Mouse (Mus musculus) olfactory bulb, adult 2 months (tissue): Measurements from ENCODE around the gene Ano6. TPM values are rescaled to one million over a fixed set of nuclear protein-coding genes. Genes with fewer than 3 reads are reported as not detected.
A peak's percentile ranks its signal among the peaks of the same experiment; 100 is the strongest.

Experiments
- H3K27ac ChIP-seq: fragments of 200-500 bp; 2 replicates; pipeline ENCODE4 v1.5.1; 2012; ENCODE audit warnings: low read depth, low read length; ENCODE audit not compliant: insufficient read depth
- H3K4me1 ChIP-seq: fragments of 200-500 bp; 2 replicates; pipeline ENCODE4 v1.6.1; 2012; ENCODE audit warnings: low read length; ENCODE audit not compliant: control insufficient read depth, insufficient read depth
- H3K4me3 ChIP-seq: fragments of 200-500 bp; 2 replicates; pipeline ENCODE4 v1.5.1; 2012; ENCODE audit warnings: mild to moderate bottlenecking, low read depth, low read length, moderate library complexity; ENCODE audit not compliant: insufficient read depth
- CTCF ChIP-seq: fragments of 200-500 bp; IDR thresholded peaks from 2 replicates; pipeline ENCODE4 v1.5.1; 2012; ENCODE audit warnings: low read depth, mild to moderate bottlenecking, low read length, moderate library complexity; ENCODE audit not compliant: insufficient read depth
- POLR2A ChIP-seq: fragments of 200-500 bp; IDR thresholded peaks from 2 replicates; pipeline ENCODE4 v1.6.1; 2012; ENCODE audit warnings: mild to moderate bottlenecking, low read depth, low read length, moderate library complexity; ENCODE audit not compliant: insufficient read depth
- WGBS: fragments of 180-500 bp; shearing (Covaris S2); methylation state at CpG from one replicate; pipeline ENCODE4 v1.1.7; 2018; 5-methylcytosine and 5-hydroxymethylcytosine counted together
- polyA plus RNA-seq: library from polyadenylated mRNA; stranded (reverse); fragments of >200 nt; gene quantifications from 2 replicates; pipeline ENCODE4 v1.2.4, GENCODE M21; 2012; ENCODE audit warnings: low replicate concordance; ENCODE audit not compliant: missing spikeins, insufficient read depth, insufficient read length

Ano6 gene
- polyA plus RNA-seq, 1 experiment = not detected

GRCm38 (mm10) chr15:95925334-95925986, 134.8 kb downstream of the Ano6 start:
- H3K4me3 ChIP-seq = no peak overlapping the region
- H3K27ac ChIP-seq = no peak overlapping the region
- WGBS = 80% methylated on average over 8 of the region's 8 CpGs
- TF ChIP-seq POLR2A = no peak
- H3K4me1 ChIP-seq = peaks cover 12% of the 10 kb centered on the region

GRCm38 (mm10) chr15:95929087-95929486, 138.4 kb downstream of the Ano6 start:
- Histone ChIP-seq H3K4me3 (no peak overlapping the region), H3K27ac (no peak overlapping the region), H3K4me1 (peaks cover 12% of the 10 kb centered on the region)
- TF ChIP-seq CTCF = no peak
- no peak for TF ChIP-seq POLR2A
- 84% methylated on average over 6 of the region's 6 CpGs for WGBS

- H3K4me1 ChIP-seq = peaks cover 14% of the 10 kb centered on the region
- H3K4me3 ChIP-seq = no peak overlapping the region
- no peak for TF ChIP-seq POLR2A
- TF ChIP-seq CTCF = no peak
- 40% methylated on average over 16 of the region's 16 CpGs for WGBS
- H3K27ac ChIP-seq = peak overlapping the region; percentile 49
Observed at GRCm38 (mm10) chr15:95931013-95931775, 140.6 kb downstream of the Ano6 start.

GRCm38 (mm10) chr15:95932358-95932757, 141.7 kb downstream of the Ano6 start:
- H3K4me1 ChIP-seq = peaks cover 14% of the 10 kb centered on the region
- no peak overlapping the region for H3K4me3 ChIP-seq
- WGBS = 31% methylated on average over 5 of the region's 5 CpGs
- TF ChIP-seq CTCF (no peak), POLR2A (no peak)
- H3K27ac ChIP-seq = 0 out of 2 replicates have a peak overlapping the region, but pooled peaks have one; percentile 16

- TF ChIP-seq POLR2A (no peak), CTCF (no peak)
- H3K27ac ChIP-seq = no peak overlapping the region; the same call in 1 of the 2 replicates
- H3K4me1 ChIP-seq = peaks cover 14% of the 10 kb centered on the region
- H3K4me3 ChIP-seq = no peak overlapping the region
- 25% methylated on average over 11 of the region's 11 CpGs for WGBS
Observed at GRCm38 (mm10) chr15:95935141-95935540, 144.5 kb downstream of the Ano6 start.

GRCm38 (mm10) chr15:95943470-95943869, 152.8 kb downstream of the Ano6 start:
- Histone ChIP-seq H3K4me1 (peaks cover 19% of the 10 kb centered on the region), H3K4me3 (no peak overlapping the region), H3K27ac (no peak overlapping the region)
- WGBS = 61% methylated on average over 4 of the region's 4 CpGs
- TF ChIP-seq POLR2A (no peak), CTCF (no peak)

- Histone ChIP-seq H3K4me3 (no peak overlapping the region), H3K27ac (no peak overlapping the region), H3K4me1 (peaks cover 19% of the 10 kb centered on the region)
- WGBS = 78% methylated on average over 6 of the region's 6 CpGs
- no peak for TF ChIP-seq CTCF
- TF ChIP-seq POLR2A = no peak
Observed at GRCm38 (mm10) chr15:95944299-95944698, 153.7 kb downstream of the Ano6 start.

GRCm38 (mm10) chr15:95945951-95946708, 155.5 kb downstream of the Ano6 start:
- WGBS = 37% methylated on average over 11 of the region's 11 CpGs
- TF ChIP-seq CTCF (no peak), POLR2A (no peak)
- H3K27ac ChIP-seq = peak overlapping the region; percentile 67; the same call in 1 of the 2 replicates
- no peak overlapping the region for H3K4me3 ChIP-seq
- peaks cover 17% of the 10 kb centered on the region for H3K4me1 ChIP-seq

GRCm38 (mm10) chr15:95948411-95948810, 157.8 kb downstream of the Ano6 start:
- no peak overlapping the region for H3K27ac ChIP-seq
- 92% methylated on average over 18 of the region's 18 CpGs for WGBS

More at GRCm38 (mm10) chr15:95948411-95948810, 157.8 kb downstream of the Ano6 start:
- no peak overlapping the region for H3K4me3 ChIP-seq
- no peak for TF ChIP-seq POLR2A
- no peak for TF ChIP-seq CTCF
- H3K4me1 ChIP-seq = peaks cover 22% of the 10 kb centered on the region
